Mouse (Mus musculus) stomach, postnatal 0 days (tissue): ENCODE results near the gene Drc3.
"Not testable (repeated sequence)": the region's sequence is repeated elsewhere in the genome, so short reads cannot be mapped to it uniquely, and the experiment has no call there.

Experiments used
- CTCF ChIP-seq: IDR thresholded peaks from 2 replicates; pipeline ENCODE4 v1.5.1; 2016; ENCODE audit warnings: antibody characterized with exemption, low read depth, mild to moderate bottlenecking, moderate library complexity
- EP300 ChIP-seq: optimal IDR thresholded peaks from 2 replicates; pipeline ENCODE3; 2016; ENCODE audit warnings: antibody characterized with exemption

DNA sequence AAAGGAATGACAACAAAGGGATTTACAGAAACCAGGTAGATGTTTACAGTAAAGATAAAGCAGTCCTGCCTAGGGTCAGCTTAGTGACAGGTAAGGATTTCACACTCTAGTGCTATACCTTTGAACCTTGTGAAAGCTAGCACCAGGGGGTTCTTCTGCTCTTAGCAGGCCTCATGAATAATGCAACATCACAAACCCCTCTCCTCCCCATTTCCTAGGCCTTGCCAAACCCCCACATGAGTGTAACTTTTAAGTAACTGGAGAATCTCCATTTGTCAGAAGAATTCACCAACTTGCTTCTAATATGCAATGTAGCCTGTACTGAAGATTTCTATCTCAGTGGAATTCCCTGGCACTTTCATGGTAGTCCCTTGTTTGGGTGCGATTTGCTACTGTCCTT is 86.5 kb downstream of the Drc3 start:
- TF ChIP-seq CTCF, EP300: not testable (repeated sequence)
